Mouse (Mus musculus): ENCODE data around the gene Cd276. TPM values are rescaled to one million over a fixed set of nuclear protein-coding genes. Genes with fewer than 3 reads are reported as not detected.

Gene Cd276
- polyA plus RNA-seq, 1 experiment from 2014 or later: 6.2 TPM

DNA sequence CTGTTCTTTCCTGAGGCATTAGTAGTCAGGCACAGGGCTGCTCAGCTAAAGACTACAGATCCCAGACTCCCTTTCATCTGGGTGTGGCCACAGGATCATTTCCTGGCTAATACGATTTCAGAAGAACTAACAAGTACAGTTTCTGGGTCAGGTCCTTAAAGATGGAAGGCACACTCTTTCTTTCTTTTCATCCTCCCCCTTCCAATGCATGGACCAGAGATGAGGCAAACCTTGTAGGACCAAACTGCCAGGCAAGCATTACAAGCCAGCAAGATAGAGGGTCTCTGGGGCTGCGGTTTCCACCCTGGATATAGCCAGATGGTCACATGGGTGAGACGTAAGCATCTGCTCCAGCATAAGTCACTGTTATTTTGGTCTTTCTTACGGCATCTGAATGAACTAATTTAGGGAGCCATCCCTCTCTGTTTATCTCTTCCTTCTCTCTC is 10.3 kb downstream of the Cd276 start:
- no peak overlapping the region for H3K9ac ChIP-seq (ENCODE audit: low read depth, low read length)
- H3K27me3 ChIP-seq (replicated peaks; ENCODE audit: control insufficient read depth, insufficient read depth, low read length): no peaks in the 10 kb centered on the region
- H3K4me2 ChIP-seq (replicated peaks; ENCODE audit: low read depth): peak overlapping the region; percentile 37; the same call in 1 of the 2 replicates
- H3K4me3 ChIP-seq (ENCODE audit: low read depth, low read length): no peak overlapping the region
- 57% methylated on average over 4 of the region's 4 CpGs for WGBS
- no peak for ATAC-seq
- no peaks in the 10 kb centered on the region for H3K4me1 ChIP-seq (replicated peaks; ENCODE audit: control insufficient read depth, insufficient read depth, low read length)
- no peaks in the 10 kb centered on the region for H3K9me3 ChIP-seq (ENCODE audit: control insufficient read depth)
- TF ChIP-seq CTCF (IDR thresholded peaks at IDR 0.05; ENCODE audit: low read depth): no peak
- H3K27ac ChIP-seq (ENCODE audit: low read depth, low read length): no peak overlapping the region; the same call in 1 of the 2 replicates
- H3K36me3 ChIP-seq (ENCODE audit: control insufficient read depth, insufficient read depth): no peaks in the 10 kb centered on the region

DNA sequence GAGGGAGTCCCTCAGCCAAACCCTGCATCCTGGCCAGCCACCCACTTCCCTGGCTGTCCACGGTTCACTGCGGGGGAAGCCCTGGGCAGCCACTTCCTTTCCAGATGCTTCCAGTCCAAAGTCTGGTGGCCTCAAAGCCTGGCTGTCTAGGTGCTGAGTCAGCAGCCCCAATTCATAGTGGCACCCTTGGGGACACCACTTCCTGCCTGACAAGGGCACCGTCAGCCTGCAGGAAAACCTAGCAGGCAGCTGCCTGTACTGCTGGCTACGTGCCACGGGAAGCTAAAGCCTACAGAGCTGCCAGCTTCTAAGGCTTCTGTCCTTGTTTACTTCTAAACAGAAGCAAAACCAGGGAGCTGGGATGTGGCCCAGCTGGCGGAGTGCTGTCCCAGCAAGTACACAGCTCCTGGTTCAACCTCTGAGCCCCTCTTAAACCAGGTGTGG is 13.3 kb downstream of the Cd276 start:
- ATAC-seq: peak; percentile 77

DNA sequence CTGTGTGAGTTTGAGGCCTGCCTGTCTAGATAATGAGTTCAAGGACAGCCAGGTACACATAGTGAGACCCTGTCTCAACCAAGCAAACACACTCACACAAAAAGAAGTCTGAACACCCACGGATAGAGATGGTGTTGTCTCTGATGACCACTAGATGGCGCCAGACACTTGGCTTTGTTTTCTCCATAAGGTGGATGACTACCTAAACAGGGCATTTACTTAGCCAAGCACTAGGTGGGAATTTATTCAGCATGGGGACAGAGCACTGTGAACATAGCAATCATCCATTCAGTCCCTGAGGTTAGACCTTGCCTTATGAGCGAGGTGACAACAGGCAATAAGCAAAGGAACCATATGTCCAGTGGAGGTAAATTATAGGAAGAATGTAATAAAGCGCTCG is 15.4 kb downstream of the Cd276 start:
- WGBS: 45% methylated on average over 5 of the region's 5 CpGs
- TF ChIP-seq CTCF (IDR thresholded peaks at IDR 0.05; ENCODE audit: low read depth): peak; percentile 99
- Histone ChIP-seq H3K4me1 (replicated peaks; ENCODE audit: control insufficient read depth, insufficient read depth, low read length) (no peaks in the 10 kb centered on the region), H3K27me3 (replicated peaks; ENCODE audit: control insufficient read depth, insufficient read depth, low read length) (no peaks in the 10 kb centered on the region), H3K4me2 (replicated peaks; ENCODE audit: low read depth) (no peak overlapping the region), H3K4me3 (ENCODE audit: low read depth, low read length) (no peak overlapping the region), H3K27ac (ENCODE audit: low read depth, low read length) (no peak overlapping the region), H3K9me3 (ENCODE audit: control insufficient read depth) (no peaks in the 10 kb centered on the region), H3K9ac (ENCODE audit: low read depth, low read length) (no peak overlapping the region), H3K36me3 (ENCODE audit: control insufficient read depth, insufficient read depth) (no peaks in the 10 kb centered on the region)
- no peak for ATAC-seq

More for the DNA sequence above, 13.3 kb downstream of the Cd276 start:
- TF ChIP-seq CTCF (IDR thresholded peaks at IDR 0.05; ENCODE audit: low read depth): no peak
- Histone ChIP-seq H3K27ac (ENCODE audit: low read depth, low read length) (peak overlapping the region; percentile 24; the same call in 1 of the 2 replicates), H3K36me3 (ENCODE audit: control insufficient read depth, insufficient read depth) (no peaks in the 10 kb centered on the region), H3K27me3 (replicated peaks; ENCODE audit: control insufficient read depth, insufficient read depth, low read length) (no peaks in the 10 kb centered on the region), H3K9ac (ENCODE audit: low read depth, low read length) (no peak overlapping the region), H3K9me3 (ENCODE audit: control insufficient read depth) (no peaks in the 10 kb centered on the region), H3K4me3 (ENCODE audit: low read depth, low read length) (no peak overlapping the region), H3K4me2 (replicated peaks; ENCODE audit: low read depth) (no peak overlapping the region), H3K4me1 (replicated peaks; ENCODE audit: control insufficient read depth, insufficient read depth, low read length) (no peaks in the 10 kb centered on the region)
- WGBS: 29% methylated on average over 6 of the region's 6 CpGs

DNA sequence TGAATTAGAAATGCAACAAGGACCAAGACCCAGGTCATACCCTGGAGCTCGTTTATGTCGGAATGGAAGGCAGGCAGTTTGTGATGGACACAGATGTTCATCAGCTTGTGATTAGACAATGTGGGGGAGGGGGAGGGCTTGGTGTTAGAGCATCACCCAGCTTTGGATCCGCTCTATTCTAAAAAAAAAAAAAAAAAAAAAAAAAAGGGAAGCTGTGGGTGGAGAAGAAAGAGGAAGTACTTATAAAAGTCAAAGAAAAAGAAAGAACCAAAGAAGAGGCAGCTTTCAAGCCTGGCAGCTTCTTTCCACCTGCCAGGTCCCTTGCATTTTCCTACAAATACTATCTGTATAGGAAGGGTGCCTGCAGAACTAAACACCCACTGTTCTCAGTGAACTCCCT is 17.5 kb downstream of the Cd276 start:
- TF ChIP-seq CTCF (IDR thresholded peaks at IDR 0.05; ENCODE audit: low read depth): no peak
- Histone ChIP-seq H3K4me1 (replicated peaks; ENCODE audit: control insufficient read depth, insufficient read depth, low read length) (no peaks in the 10 kb centered on the region), H3K9me3 (ENCODE audit: control insufficient read depth) (no peaks in the 10 kb centered on the region), H3K4me3 (ENCODE audit: low read depth, low read length) (no peak overlapping the region), H3K4me2 (replicated peaks; ENCODE audit: low read depth) (no peak overlapping the region), H3K9ac (ENCODE audit: low read depth, low read length) (no peak overlapping the region), H3K27me3 (replicated peaks; ENCODE audit: control insufficient read depth, insufficient read depth, low read length) (no peaks in the 10 kb centered on the region), H3K36me3 (ENCODE audit: control insufficient read depth, insufficient read depth) (no peaks in the 10 kb centered on the region), H3K27ac (ENCODE audit: low read depth, low read length) (no peak overlapping the region)
- WGBS: 85% methylated on average over 3 of the region's 3 CpGs
- ATAC-seq: no peak

DNA sequence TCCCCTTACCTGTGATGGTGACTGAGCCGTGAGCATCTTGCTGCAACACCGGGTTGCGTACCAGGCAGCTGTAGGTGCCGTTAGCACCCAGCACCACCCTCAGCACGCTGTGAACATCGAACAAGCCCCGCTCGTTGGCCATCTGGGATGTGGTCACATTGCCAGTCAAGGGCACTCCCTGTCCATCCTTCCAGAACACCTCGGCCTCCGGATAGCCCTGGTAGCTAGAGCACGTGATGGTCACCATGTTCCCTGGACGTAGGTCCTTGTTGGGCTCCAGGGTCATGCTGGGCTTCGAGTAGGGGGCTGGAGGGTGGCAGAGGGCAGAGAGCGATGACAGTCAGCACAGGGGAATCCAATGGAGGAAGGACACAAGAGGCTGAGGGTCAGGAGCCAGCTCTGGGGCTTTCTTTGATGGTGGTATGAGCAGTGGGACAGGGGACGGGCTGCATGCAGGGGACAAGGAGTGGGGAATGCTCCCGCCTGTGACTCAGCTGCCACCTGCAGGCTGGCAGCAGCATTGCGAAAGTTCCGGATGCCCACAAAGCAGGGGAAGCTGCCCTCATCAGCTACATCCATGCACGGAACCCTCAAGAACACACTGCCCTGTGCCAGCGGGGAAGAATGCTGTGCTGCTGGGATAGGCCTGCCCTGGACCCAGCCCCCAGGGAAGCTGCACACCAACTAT is 19.6 kb downstream of the Cd276 start:
- Histone ChIP-seq H3K9ac (ENCODE audit: low read depth, low read length) (no peak overlapping the region), H3K4me3 (ENCODE audit: low read depth, low read length) (no peak overlapping the region), H3K27ac (ENCODE audit: low read depth, low read length) (no peak overlapping the region), H3K4me1 (replicated peaks; ENCODE audit: control insufficient read depth, insufficient read depth, low read length) (no peaks in the 10 kb centered on the region), H3K36me3 (ENCODE audit: control insufficient read depth, insufficient read depth) (no peaks in the 10 kb centered on the region), H3K4me2 (replicated peaks; ENCODE audit: low read depth) (no peak overlapping the region), H3K27me3 (replicated peaks; ENCODE audit: control insufficient read depth, insufficient read depth, low read length) (no peaks in the 10 kb centered on the region), H3K9me3 (ENCODE audit: control insufficient read depth) (no peaks in the 10 kb centered on the region)
- ATAC-seq: no peak
- 81% methylated on average over 20 of the region's 20 CpGs for WGBS
- peak; percentile 75 for TF ChIP-seq CTCF (IDR thresholded peaks at IDR 0.05; ENCODE audit: low read depth)

DNA sequence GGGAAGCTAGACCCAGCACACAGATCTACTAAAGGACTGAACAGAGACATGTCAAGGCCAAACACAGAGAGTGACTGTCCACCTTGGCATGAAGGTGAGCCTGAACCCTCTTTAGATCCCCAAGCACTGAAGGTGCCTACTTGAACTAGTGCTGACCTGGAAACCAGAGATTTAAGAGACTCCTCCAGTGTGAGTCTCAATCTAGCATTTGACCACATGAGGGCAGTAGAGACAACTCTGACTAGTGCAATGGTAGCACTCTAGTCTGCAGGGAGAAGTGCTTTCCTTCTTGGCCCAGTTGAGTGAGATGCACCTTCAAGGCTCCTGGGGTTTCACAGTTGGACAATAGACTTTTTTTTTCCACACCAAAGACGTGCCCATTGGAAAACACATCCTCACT is 20.5 kb downstream of the Cd276 start:
- Histone ChIP-seq H3K36me3 (ENCODE audit: control insufficient read depth, insufficient read depth) (no peaks in the 10 kb centered on the region), H3K4me2 (replicated peaks; ENCODE audit: low read depth) (no peak overlapping the region), H3K4me3 (ENCODE audit: low read depth, low read length) (no peak overlapping the region), H3K27me3 (replicated peaks; ENCODE audit: control insufficient read depth, insufficient read depth, low read length) (no peaks in the 10 kb centered on the region), H3K27ac (ENCODE audit: low read depth, low read length) (no peak overlapping the region), H3K4me1 (replicated peaks; ENCODE audit: control insufficient read depth, insufficient read depth, low read length) (no peaks in the 10 kb centered on the region), H3K9ac (ENCODE audit: low read depth, low read length) (no peak overlapping the region), H3K9me3 (ENCODE audit: control insufficient read depth) (no peaks in the 10 kb centered on the region)
- TF ChIP-seq CTCF (IDR thresholded peaks at IDR 0.05; ENCODE audit: low read depth): peak; percentile 88
- ATAC-seq: no peak
- 56% methylated on average over 1 of the region's 1 CpGs for WGBS

Data from intestine, postnatal 0 days (tissue).